Mouse (Mus musculus): Measurements from ENCODE around the gene Gm26566. TPM values are rescaled to one million over a fixed set of nuclear protein-coding genes. Genes with fewer than 3 reads are reported as not detected.
A peak's percentile ranks its signal among the peaks of the same experiment; 100 is the strongest.
"Not testable (repeated sequence)": the region's sequence is repeated elsewhere in the genome, so short reads cannot be mapped to it uniquely, and the experiment has no call there.

Gm26566 gene
- polyA plus RNA-seq, 1 experiment from 2014 or later: 1.3 TPM

- H3K4me2 ChIP-seq (ENCODE audit: low read length): peak overlapping the region; percentile 60
- not testable (repeated sequence) for ATAC-seq; H3K9ac ChIP-seq (ENCODE audit: low read depth, low read length); H3K27me3 ChIP-seq (ENCODE audit: control insufficient read depth, insufficient read depth, low read depth, low read length); H3K27ac ChIP-seq (ENCODE audit: low read length); H3K36me3 ChIP-seq (ENCODE audit: control insufficient read depth, insufficient read depth, low read length); H3K9me3 ChIP-seq (replicated peaks; ENCODE audit: control insufficient read depth, low read length, poor library complexity, severe bottlenecking); H3K4me1 ChIP-seq (ENCODE audit: control insufficient read depth, insufficient read depth, low read length)
- H3K4me3 ChIP-seq (ENCODE audit: low read depth, low read length): peak overlapping the region; percentile 34
- 5% methylated on average over 21 of the region's 42 CpGs for WGBS
Observed at GRCm38 (mm10) chr4:88763384-88764018, 41.9 kb downstream of the Gm26566 start.

Other genes starting within 250 kb of the Gm26566 start
- gene Ifnb1, start 199.0 kb upstream of the Gm26566 start, polyA plus RNA-seq (2015; fragmentation: Nextera tagmentation; extraction: Ambion mirVana): not detected in 2 replicates
- gene Ifna15, start 163.6 kb upstream of the Gm26566 start, polyA plus RNA-seq (2015; fragmentation: Nextera tagmentation; extraction: Ambion mirVana): not detected in 2 replicates
- gene Ifna14, start 150.0 kb upstream of the Gm26566 start, polyA plus RNA-seq (2015; fragmentation: Nextera tagmentation; extraction: Ambion mirVana): not detected in 2 replicates
- not detected in 2 replicates for gene Ifna9, start 129.4 kb upstream of the Gm26566 start, polyA plus RNA-seq (2015; fragmentation: Nextera tagmentation; extraction: Ambion mirVana)
- not detected in 2 replicates for gene Ifna12, start 118.4 kb upstream of the Gm26566 start, polyA plus RNA-seq (2015; fragmentation: Nextera tagmentation; extraction: Ambion mirVana)
- gene C87499, start 87.4 kb upstream of the Gm26566 start, polyA plus RNA-seq (2015; fragmentation: Nextera tagmentation; extraction: Ambion mirVana): not detected in 2 replicates
- gene Ifna13, start 77.3 kb upstream of the Gm26566 start, polyA plus RNA-seq (2015; fragmentation: Nextera tagmentation; extraction: Ambion mirVana): not detected in 2 replicates
- not detected in 2 replicates for gene Ifna16, start 44.9 kb upstream of the Gm26566 start, polyA plus RNA-seq (2015; fragmentation: Nextera tagmentation; extraction: Ambion mirVana)
- not detected in 2 replicates for gene Ifna2, start 37.9 kb upstream of the Gm26566 start, polyA plus RNA-seq (2015; fragmentation: Nextera tagmentation; extraction: Ambion mirVana)
- gene Ifnab, start 30.4 kb upstream of the Gm26566 start, polyA plus RNA-seq (2015; fragmentation: Nextera tagmentation; extraction: Ambion mirVana): not detected in 2 replicates
- gene Klhl9, start 660 bp downstream of the Gm26566 start, polyA plus RNA-seq (2015; fragmentation: Nextera tagmentation; extraction: Ambion mirVana): 115 and 125 TPM in 2 replicates
- gene Gm13271, start 33.1 kb downstream of the Gm26566 start, polyA plus RNA-seq (2015; fragmentation: Nextera tagmentation; extraction: Ambion mirVana): not detected in 2 replicates
- not detected in 2 replicates for gene Gm13283, start 38.3 kb downstream of the Gm26566 start, polyA plus RNA-seq (2015; fragmentation: Nextera tagmentation; extraction: Ambion mirVana)
- not detected in 2 replicates for gene Gm13290, start 52.0 kb downstream of the Gm26566 start, polyA plus RNA-seq (2015; fragmentation: Nextera tagmentation; extraction: Ambion mirVana)
- not detected in 2 replicates for gene Gm13289, start 55.1 kb downstream of the Gm26566 start, polyA plus RNA-seq (2015; fragmentation: Nextera tagmentation; extraction: Ambion mirVana)
- gene Gm13272, start 58.0 kb downstream of the Gm26566 start, polyA plus RNA-seq (2015; fragmentation: Nextera tagmentation; extraction: Ambion mirVana): not detected in 2 replicates
- not detected in 2 replicates for gene Ifnz, start 60.3 kb downstream of the Gm26566 start, polyA plus RNA-seq (2015; fragmentation: Nextera tagmentation; extraction: Ambion mirVana)
- gene Gm13276, start 63.9 kb downstream of the Gm26566 start, polyA plus RNA-seq (2015; fragmentation: Nextera tagmentation; extraction: Ambion mirVana): not detected in 2 replicates
- not detected in 2 replicates for gene Gm13277, start 66.8 kb downstream of the Gm26566 start, polyA plus RNA-seq (2015; fragmentation: Nextera tagmentation; extraction: Ambion mirVana)
- gene Gm13278, start 69.7 kb downstream of the Gm26566 start, polyA plus RNA-seq (2015; fragmentation: Nextera tagmentation; extraction: Ambion mirVana): not detected in 2 replicates
- not detected in 2 replicates for gene Gm13275, start 72.7 kb downstream of the Gm26566 start, polyA plus RNA-seq (2015; fragmentation: Nextera tagmentation; extraction: Ambion mirVana)
- not detected in 2 replicates for gene Gm13279, start 75.6 kb downstream of the Gm26566 start, polyA plus RNA-seq (2015; fragmentation: Nextera tagmentation; extraction: Ambion mirVana)
- gene Gm13285, start 77.9 kb downstream of the Gm26566 start, polyA plus RNA-seq (2015; fragmentation: Nextera tagmentation; extraction: Ambion mirVana): not detected in 2 replicates
- not detected in 2 replicates for gene Gm13287, start 81.4 kb downstream of the Gm26566 start, polyA plus RNA-seq (2015; fragmentation: Nextera tagmentation; extraction: Ambion mirVana)
- gene Gm13288, start 83.7 kb downstream of the Gm26566 start, polyA plus RNA-seq (2015; fragmentation: Nextera tagmentation; extraction: Ambion mirVana): not detected in 2 replicates
- not detected in 2 replicates for gene Ifna7, start 94.4 kb downstream of the Gm26566 start, polyA plus RNA-seq (2015; fragmentation: Nextera tagmentation; extraction: Ambion mirVana)
- gene Ifna11, start 98.2 kb downstream of the Gm26566 start, polyA plus RNA-seq (2015; fragmentation: Nextera tagmentation; extraction: Ambion mirVana): not detected in 2 replicates
- gene Ifna6, start 105.6 kb downstream of the Gm26566 start, polyA plus RNA-seq (2015; fragmentation: Nextera tagmentation; extraction: Ambion mirVana): not detected in 2 replicates
- gene Ifna5, start 113.7 kb downstream of the Gm26566 start, polyA plus RNA-seq (2015; fragmentation: Nextera tagmentation; extraction: Ambion mirVana): not detected in 2 replicates
- gene Ifna4, start 120.1 kb downstream of the Gm26566 start, polyA plus RNA-seq (2015; fragmentation: Nextera tagmentation; extraction: Ambion mirVana): not detected in 2 replicates
- not detected in 2 replicates for gene Ifna1, start 128.3 kb downstream of the Gm26566 start, polyA plus RNA-seq (2015; fragmentation: Nextera tagmentation; extraction: Ambion mirVana)
- gene Ifne, start 158.4 kb downstream of the Gm26566 start, polyA plus RNA-seq (2015; fragmentation: Nextera tagmentation; extraction: Ambion mirVana): not detected in 2 replicates